Mouse (Mus musculus) G1E (cell line): ENCODE data around the gene Dact2.

Experiments used
- CTCF ChIP-seq: IDR thresholded peaks from 2 replicates; pipeline ENCODE4 v1.5.1; 2012; ENCODE audit warnings: low read depth, low read length, inconsistent platforms, mixed read lengths
- GATA1 ChIP-seq: IDR thresholded peaks from 2 replicates; pipeline ENCODE4 v1.6.1; 2012; ENCODE audit warnings: borderline replicate concordance, low read length, inconsistent platforms, mixed read lengths
- GATA2 ChIP-seq: IDR thresholded peaks from 2 replicates; pipeline ENCODE4 v1.6.1; 2012; ENCODE audit warnings: low read depth, low read length, inconsistent platforms, borderline replicate concordance
- POLR2AphosphoS5 ChIP-seq: IDR thresholded peaks from 2 replicates; pipeline ENCODE4 v1.6.1; 2012; ENCODE audit warnings: low read depth, low read length, inconsistent platforms; ENCODE audit not compliant: insufficient replicate concordance
- TAL1 ChIP-seq: conservative IDR thresholded peaks from 2 replicates; pipeline ENCODE4 v1.6.1; 2012; ENCODE audit warnings: low read depth, low read length, inconsistent platforms, mixed read lengths

DNA sequence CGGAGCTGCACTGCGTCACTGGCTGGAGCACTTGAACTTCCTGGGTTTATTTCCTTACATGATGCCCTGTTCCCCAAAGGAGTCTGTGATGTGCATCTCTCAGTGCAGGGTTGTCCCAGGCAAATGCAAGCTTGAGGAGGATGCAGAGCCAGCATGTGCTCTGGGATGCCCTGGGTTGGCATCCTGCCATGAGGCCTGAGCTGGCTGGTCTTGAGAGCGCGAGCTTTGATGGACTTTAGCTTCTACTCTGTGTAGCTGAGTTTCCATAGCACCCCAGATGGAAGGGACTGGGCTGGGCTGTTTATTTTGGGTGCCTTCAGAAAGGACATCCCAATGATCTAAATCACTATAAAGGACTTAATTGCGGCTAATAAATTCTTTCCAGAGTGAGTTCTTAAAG is 36.5 kb downstream of the Dact2 start:
- TF ChIP-seq TAL1 (no peak), CTCF (no peak), POLR2AphosphoS5 (no peak), GATA1 (no peak), GATA2 (no peak)
